Mouse (Mus musculus): ENCODE data around the gene Tmem216. TPM values are rescaled to one million over a fixed set of nuclear protein-coding genes. Genes with fewer than 3 reads are reported as not detected.

Gene Tmem216
- 10 to 100 TPM; 12.3 to 12.7 TPM for total RNA-seq (2021)
- long read RNA-seq, experiment 1, partial matches to known transcripts, result 0 of 8 reads
- long read RNA-seq, experiment 1, other reads (novel, unspliced or antisense), result 3 of 8 reads
- long read RNA-seq, experiment 2, partial matches to known transcripts, result 1 of 8 reads
- long read RNA-seq, experiment 2, other reads (novel, unspliced or antisense), result 3 of 8 reads

DNA sequence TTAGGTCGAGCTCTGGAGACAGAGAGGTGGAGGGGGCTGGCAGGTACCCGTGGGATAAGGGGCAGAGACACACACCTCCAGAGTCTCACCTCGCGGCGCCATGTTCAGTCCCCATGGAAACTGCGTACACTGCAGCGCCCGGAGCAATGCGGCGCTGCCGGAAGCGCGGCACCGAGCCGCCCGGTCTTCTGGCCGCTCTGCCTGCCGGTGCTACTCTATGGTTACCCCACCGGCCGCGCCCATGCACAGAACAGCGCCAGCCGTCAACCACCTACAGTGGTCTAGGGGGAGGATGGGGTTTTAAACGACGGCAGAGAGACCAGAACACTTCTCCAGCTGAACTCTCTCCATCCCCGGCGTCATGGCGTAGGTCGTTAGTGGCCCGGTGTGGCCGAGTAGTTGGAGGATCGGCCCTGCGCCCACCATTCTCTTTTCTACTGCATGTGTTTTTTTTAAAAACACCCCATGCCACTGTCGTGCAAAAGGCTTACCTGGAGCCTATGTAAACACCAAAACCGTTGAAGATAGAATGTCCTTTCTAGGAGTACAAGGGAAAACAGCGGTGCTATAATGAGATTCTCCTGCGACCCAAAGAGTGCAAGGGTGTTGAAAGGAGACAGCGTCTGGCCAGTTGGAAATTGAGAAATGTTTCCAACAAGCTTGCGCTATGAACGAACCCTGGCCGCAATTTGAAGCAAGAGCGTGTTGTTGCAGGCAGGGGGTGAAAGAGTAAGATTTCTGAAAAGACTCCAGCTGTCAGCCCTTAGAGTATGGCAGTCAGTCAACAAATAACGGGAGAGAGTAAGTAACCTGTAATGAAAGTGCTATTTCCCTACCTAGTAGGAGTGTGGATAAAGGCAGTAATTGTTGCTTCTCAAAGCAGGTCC lies at the start of gene Tmem216:
Gene Tmem216, minus strand, starts transcription at position 615 of the 887 bp plus-strand sequence.
- Histone ChIP-seq H3K27ac (peak within 1 kb of the TSS; percentile 90), H3K4me3 (peak within 1 kb of the TSS; percentile 76)
- no peak; the same call in 1 of the 2 replicates for TF ChIP-seq CTCF (IDR thresholded peaks at IDR 0.05)
- DNase-seq (ENCODE audit: extremely low spot score in 1 of 2, low spot score in 2 of 2), result peak; percentile 86 to 88
- intact Hi-C loops (cut with DNase I), result loop anchor here (1.0 kb wide), 2 partner anchors 21 to 49 kb away; partner anchors contain the start of genes Cyb561a3, Ddb1, Tkfc and Tmem138

DNA sequence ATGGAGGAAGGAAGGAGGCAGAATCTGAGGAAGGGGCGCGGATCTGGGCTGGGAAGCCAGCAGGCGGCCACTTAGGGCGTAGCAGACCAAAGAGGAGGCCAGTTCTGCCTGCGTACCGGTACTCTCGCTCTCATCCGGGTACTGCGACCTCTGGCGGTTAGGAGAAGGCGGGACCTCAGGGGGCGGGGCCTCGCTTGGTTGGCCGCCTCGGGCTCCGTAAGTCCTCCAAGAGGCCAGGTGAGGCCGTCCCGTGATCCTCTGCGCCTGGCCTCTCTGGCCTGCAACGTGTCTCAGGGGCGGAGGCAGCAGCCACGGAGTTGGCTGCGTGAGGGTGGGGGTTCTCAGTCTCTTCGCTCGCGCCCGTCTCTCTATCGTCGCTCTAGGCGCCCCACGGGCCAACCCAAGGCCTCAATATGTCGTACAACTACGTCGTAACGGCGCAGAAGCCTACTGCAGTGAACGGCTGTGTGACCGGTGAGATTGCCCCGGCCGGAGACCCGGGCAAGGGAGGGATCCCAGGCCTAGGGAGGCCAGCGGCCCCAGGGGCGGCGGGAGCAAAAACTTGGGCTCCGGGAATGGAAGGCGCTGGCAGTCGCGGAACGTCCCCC lies 49.4 kb upstream of the Tmem216 start, which contains the start of the genes Ddb1 and Tkfc:
Gene Ddb1, plus strand, starts transcription at position 35 of the 608 bp plus-strand sequence.
Gene Tkfc, minus strand, starts transcription at position 362 of the 608 bp plus-strand sequence.
- intact Hi-C loops (cut with DNase I), result loop anchor here (1.0 to 5.0 kb wide), 3 partner anchors 28 to 78 kb away; partner anchors contain the start of genes Cpsf7, Cyb561a3, Sdhaf2 and Tmem138
- peak within 1 kb of the TSS; percentile 93 for H3K4me3 ChIP-seq
- DNase-seq (ENCODE audit: extremely low spot score in 1 of 2, low spot score in 2 of 2), result peak; percentile 99
- peak within 1 kb of the TSS; percentile 96 for H3K27ac ChIP-seq
- peak; percentile 64 for TF ChIP-seq CTCF (IDR thresholded peaks at IDR 0.05)

DNA sequence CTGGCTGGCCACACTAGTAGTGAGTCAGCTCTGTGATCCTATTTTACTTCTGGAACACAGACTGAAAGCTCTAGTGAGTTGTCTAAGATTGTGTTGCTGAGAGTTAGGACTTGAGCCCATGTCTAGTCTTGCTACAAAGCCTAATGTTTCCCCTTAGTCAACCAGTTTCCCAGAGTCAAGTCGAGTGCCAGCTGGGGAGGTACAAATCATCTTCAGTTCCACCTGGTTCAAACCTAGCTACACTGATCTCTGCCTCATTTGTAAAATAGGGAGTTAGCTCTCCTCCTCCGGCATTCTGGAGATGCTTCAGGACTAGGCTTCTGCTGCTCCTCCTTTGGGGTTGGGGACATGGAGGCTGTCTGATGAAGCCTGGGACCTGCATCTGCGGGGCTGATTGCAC lies 48.5 kb upstream of the Tmem216 start:
- Histone ChIP-seq H3K27ac (peak overlapping the region; percentile 96), H3K4me3 (peak overlapping the region; percentile 93)
- intact Hi-C loops (cut with DNase I), result no loop called here
- DNase-seq (ENCODE audit: extremely low spot score in 1 of 2, low spot score in 2 of 2), result no peak
- no peak for TF ChIP-seq CTCF (IDR thresholded peaks at IDR 0.05)

DNA sequence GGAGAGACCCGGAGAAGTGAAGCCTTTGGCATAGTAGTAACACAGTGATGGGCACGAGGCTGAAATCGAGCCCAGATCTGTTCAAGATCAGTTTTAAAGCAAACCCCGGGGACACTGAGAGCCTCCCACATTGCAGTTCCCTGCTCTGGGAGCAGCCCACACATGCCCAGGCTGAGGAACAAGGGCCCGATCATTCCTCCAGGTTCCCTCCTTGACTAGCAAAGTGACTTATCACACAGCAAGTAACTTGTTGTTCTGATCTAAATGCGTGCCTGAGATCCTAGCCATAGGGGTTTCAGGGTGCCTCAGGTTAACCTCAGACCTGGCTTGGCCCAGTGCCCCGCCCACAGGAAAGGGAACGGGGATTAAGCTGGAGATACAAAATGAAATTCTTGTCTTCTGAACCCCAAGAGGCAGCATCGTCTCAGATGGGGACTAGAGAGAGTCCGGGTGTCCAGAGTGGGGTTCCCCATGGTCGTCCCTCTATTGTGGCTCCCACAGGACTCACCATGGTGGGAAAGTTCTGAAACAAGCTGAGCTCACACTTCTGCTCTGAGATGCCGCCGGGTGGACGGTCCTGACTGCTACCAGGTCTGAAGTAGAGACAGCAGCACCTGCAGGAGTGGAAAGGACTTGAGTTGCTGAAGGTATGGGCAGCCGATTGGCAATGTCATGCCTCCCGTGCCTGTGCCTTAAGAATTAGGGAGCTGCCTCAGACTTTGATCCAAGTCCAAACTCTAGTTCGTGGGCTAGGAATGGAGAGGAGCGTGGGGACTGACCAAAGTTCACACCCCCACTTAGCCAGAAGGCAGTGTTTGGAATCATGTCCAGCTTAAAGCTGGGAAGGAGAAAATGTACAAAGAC lies 47.9 kb upstream of the Tmem216 start:
- Histone ChIP-seq H3K4me3 (no peak overlapping the region), H3K27ac (no peak overlapping the region)
- no peak for TF ChIP-seq CTCF (IDR thresholded peaks at IDR 0.05)
- intact Hi-C loops (cut with DNase I), result no loop called here
- no peak for DNase-seq (ENCODE audit: extremely low spot score in 1 of 2, low spot score in 2 of 2)

DNA sequence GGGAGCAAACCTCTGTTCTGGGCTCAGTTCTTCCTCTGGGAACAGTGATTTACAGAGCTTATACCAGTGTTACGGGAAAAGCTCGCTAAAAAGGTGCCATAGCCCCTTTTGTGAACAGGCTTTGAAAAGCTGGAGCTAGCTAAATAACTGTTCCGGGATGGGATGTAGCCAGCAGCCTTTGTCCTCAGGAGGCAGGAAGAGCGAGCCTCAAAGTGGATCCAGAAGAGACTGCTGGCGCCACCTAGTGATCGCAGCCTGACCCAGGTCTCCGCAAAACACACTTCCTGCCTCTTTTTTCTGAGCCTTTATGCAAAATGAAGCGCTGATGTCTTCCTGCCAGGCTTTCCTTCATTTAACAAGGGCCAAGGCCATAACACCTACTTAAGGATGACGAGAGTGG lies 46.7 kb upstream of the Tmem216 start:
- peak; percentile 93 for TF ChIP-seq CTCF (IDR thresholded peaks at IDR 0.05)
- Histone ChIP-seq H3K27ac (peak overlapping the region; percentile 54), H3K4me3 (peak overlapping the region; percentile 28)
- peak; percentile 83 to 86 for DNase-seq (ENCODE audit: extremely low spot score in 1 of 2, low spot score in 2 of 2)
- intact Hi-C loops (cut with DNase I), result no loop called here

DNA sequence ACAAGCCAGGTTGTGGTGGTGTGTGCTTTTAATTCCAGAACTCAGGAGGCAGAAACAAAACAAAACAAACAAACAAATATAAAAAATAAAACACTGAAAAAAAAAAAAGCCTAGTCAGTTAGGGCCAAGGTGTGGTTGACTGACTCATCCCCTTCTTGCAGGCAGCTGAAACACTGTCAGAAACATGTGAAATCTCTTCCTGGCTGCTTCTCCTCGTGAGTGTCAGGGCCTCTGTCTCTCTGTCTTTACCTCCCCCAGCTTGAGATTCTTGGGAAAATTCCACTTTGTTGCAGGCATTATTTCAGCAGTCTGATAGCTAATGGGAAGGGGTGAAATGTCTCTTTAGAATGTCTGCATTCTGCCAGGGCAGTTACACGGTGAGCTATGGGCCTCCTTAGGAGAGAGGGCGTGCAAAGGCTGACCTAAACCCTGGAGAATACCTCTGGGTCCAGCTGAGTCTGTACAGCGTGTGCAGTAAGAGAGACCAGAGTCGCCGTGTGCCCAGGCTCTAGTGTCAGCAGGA lies 46.3 kb upstream of the Tmem216 start:
- no peak for TF ChIP-seq CTCF (IDR thresholded peaks at IDR 0.05)
- intact Hi-C loops (cut with DNase I), result no loop called here
- no peak for DNase-seq (ENCODE audit: extremely low spot score in 1 of 2, low spot score in 2 of 2)

DNA sequence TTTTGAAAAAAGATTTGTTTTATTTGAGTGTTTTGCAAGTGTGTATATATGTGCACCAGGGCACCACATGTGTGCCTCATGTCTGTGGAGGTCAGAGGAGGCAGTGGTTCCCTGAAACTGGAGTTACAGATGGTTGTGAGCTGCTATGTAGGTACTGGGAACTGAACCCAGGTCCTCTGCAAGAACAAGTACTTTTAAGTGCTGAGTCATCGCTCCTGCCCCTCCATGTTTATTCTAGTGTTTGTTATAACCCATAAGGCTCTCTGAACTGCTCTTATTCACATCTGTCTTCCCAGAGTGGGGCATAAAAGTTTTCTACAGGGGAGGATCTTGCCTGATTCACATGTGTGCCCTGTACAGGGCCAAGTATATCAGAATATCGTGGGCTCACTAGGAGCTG lies 43.6 kb upstream of the Tmem216 start:
- intact Hi-C loops (cut with DNase I), result no loop called here
- Histone ChIP-seq H3K27ac (no peak overlapping the region), H3K4me3 (no peak overlapping the region)
- TF ChIP-seq CTCF (IDR thresholded peaks at IDR 0.05), result no peak
- no peak for DNase-seq (ENCODE audit: extremely low spot score in 1 of 2, low spot score in 2 of 2)

More for the DNA sequence above, 46.3 kb upstream of the Tmem216 start:
- Histone ChIP-seq H3K27ac (peak overlapping the region; percentile 54), H3K4me3 (peak overlapping the region; percentile 28)

DNA sequence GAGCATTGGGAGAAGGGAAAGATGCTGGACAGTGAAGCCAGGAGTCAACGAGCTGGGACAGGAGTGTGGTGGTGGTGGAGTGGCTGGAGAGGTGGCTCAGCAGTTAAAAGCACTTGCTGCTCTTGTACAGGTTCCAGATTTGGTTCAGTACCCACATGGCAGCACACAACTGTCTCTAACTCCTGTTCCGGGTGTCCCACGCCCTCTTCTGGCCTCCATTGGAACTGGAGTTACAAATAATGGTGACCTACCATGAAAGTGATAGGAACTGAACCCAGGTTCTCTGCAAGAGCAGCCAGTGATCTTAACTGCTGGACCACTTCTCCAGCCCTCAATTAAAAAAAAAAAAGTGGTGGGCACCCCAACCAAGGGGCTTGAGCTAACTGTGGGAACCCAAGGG lies 42.1 kb upstream of the Tmem216 start:
- no peak for DNase-seq (ENCODE audit: extremely low spot score in 1 of 2, low spot score in 2 of 2)
- Histone ChIP-seq H3K27ac (no peak overlapping the region), H3K4me3 (no peak overlapping the region)
- intact Hi-C loops (cut with DNase I), result no loop called here
- TF ChIP-seq CTCF (IDR thresholded peaks at IDR 0.05), result peak; percentile 25

DNA sequence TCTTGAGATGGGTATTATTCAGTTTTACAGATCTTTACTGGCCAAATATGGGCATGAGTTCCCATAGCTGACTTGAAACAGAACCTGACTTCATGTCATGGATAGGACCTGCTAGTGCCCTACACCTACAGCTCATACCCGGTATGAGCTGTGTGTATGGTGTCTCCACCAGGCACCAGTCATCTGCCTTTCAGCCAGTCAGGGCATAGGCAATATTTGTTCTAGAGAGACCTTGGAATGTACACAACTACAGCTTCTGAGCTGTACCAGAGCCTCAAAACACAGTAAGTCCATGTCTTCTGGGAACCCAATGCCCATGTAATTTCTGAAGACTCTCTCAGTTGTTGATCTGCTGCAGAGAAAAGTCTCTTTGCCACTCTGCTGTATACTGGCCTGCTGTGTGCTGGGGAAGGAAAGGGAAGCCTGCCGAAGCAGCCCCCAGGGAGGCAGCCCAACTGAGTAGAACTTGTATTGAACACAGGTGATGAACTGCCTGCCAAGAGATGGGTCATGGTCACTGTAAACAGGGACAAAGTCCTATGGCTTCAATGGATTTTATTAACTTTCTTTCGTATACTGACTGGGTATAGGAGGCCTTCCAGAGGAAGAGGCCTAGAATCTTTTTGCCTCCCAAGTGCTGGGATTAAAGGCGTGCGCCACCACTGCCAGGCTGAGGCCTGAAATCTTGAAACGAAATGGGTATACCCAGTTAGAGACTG lies 35.8 kb upstream of the Tmem216 start:
- H3K27ac ChIP-seq, result no peak overlapping the region
- no peak overlapping the region for H3K4me3 ChIP-seq
- TF ChIP-seq CTCF (IDR thresholded peaks at IDR 0.05), result no peak
- DNase-seq (ENCODE audit: extremely low spot score in 1 of 2, low spot score in 2 of 2), result no peak
- intact Hi-C loops (cut with DNase I), result no loop called here

DNA sequence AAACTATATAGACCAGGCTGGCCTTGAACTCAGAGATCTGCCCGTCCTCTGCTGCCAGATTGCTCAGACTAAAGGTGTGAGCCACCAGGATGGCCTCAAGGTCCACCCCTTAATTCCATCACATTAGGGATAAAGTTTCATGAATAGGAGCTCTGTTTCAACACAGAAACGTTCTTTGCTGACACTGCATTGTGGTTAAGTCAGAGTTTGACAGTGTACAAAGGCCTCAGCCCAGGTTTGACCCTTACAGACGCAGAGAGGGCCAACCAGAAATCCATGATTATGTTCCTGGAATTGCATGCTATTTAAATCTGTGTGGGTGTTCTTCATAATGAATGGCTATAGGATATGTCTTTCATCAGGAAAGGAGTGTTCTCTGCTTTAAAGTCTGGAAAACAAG lies 34.3 kb upstream of the Tmem216 start:
- DNase-seq (ENCODE audit: extremely low spot score in 1 of 2, low spot score in 2 of 2), result no peak
- TF ChIP-seq CTCF (IDR thresholded peaks at IDR 0.05), result no peak
- Histone ChIP-seq H3K4me3 (no peak overlapping the region), H3K27ac (no peak overlapping the region)
- intact Hi-C loops (cut with DNase I), result no loop called here
